Mouse (Mus musculus) ES-E14 (cell line): ENCODE data around the gene Nmnat1.

Experiments used
- CHD2 ChIP-seq: IDR thresholded peaks from 2 replicates; pipeline ENCODE4 v1.6.1; 2014; ENCODE audit warnings: mild to moderate bottlenecking, low read depth, low read length, inconsistent platforms
- HCFC1 ChIP-seq: IDR thresholded peaks from 2 replicates; pipeline ENCODE4 v1.6.1; 2012; ENCODE audit warnings: low read length, inconsistent platforms, borderline replicate concordance; ENCODE audit not compliant: insufficient read depth
- MAFK ChIP-seq: IDR thresholded peaks from 2 replicates; pipeline ENCODE4 v1.6.1; 2014; ENCODE audit warnings: mild to moderate bottlenecking, low read depth, low read length, inconsistent platforms; ENCODE audit not compliant: insufficient read depth
- ZC3H11A ChIP-seq: IDR thresholded peaks from 2 replicates; pipeline ENCODE4 v1.6.1; 2012; ENCODE audit warnings: low read depth, mild to moderate bottlenecking, inconsistent platforms, low read length, borderline replicate concordance

DNA sequence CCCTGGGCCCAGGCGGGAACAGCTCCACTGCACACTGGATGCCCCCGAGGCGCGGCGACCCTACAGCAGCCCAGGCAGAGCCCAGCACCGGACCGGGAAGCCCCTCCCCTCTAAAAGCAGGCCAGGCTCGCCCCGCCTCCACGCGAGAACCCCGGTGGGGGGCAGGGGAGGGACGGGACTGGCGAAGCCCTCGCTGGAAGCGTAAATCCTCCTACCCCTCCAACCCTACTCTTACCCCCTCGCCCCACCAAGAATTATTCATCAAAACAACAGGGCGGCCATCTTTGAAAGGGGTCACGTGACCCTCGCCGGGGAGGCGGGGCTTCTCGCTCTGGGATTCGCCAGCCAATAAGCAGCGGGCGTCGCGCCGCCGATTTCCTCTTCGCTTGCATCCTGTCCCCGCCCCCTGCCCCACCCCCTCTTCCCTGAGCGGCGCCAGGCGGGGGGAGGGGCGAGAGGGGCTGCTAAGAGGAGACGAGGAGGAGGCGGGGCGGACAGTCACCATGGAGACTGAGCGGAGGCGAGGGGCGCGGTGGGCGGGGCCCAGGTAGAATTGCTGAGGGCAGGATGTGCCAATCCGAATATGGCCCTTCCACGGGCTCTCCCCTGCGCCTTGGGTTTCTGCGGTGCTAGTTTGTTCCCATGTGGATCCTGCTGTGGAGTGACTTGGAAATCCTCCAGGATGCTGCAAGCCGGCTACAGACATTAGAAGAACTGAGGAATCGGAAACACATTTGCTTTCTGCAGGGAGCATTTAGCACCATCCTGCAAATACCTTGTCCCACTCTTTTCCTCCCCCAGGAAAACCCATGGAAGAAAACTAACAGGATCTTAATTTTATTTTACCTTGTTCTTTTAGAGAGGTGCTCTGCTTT, 58.4 kb downstream of the Nmnat1 start, which contains the start of gene Ube4b:
- no peak for TF ChIP-seq ZC3H11A
- no peak for TF ChIP-seq HCFC1
- peak; percentile 54; the same call in 1 of the 2 replicates for TF ChIP-seq CHD2
- no peak for TF ChIP-seq MAFK
